Mouse (Mus musculus): Measurements from ENCODE around the gene Coq10a.

- no peak for TF ChIP-seq CTCF (IDR thresholded peaks at IDR 0.05; ENCODE audit: extremely low read depth, insufficient read length, insufficient replicate concordance, low read depth, low read length)
- TF ChIP-seq POLR2A (IDR thresholded peaks at IDR 0.05; ENCODE audit: low read depth, low read length) = no peak; the same call in none of the 2 replicates
Observed at GRCm38 (mm10) chr10:128411211-128412054, 42.6 kb upstream of the Coq10a start, which contains the start of the genes Nabp2 and Rnf41.

Measured in small intestine, adult 2 months (tissue).